In the genomic region with DNA sequence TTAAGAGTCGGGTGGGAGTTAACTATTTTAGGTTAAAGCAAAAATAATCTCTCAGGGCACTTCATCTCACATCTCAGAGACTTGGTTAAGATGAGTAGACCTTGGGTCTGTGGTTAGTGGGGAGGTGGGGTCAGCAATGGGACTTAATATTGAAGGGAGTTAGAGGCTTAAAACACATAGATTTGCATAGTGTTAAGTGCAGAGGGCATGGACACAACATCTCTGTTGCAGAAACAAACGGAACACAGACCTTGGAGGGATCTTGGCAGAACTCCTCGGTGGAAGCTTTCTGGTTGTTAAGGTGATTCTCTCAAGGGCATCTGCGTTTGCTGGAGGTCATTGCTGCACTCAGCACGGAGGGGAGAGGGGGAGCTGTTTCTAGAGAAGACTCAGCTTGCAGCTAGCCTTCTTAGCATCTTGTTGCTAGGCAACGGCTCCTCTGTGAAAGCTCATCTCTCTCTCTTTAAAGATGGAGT, we compare ENCODE assay signal across 9 mouse cellular contexts. TPM values are rescaled to one million over a fixed set of nuclear protein-coding genes. Genes with fewer than 3 reads are reported as not detected.
A peak's percentile ranks its signal among the peaks of the same experiment; 100 is the strongest.
DNase-seq lines count a peak whose midpoint lies in the region; ATAC-seq lines count a peak whose summit lies in the region.
"Had no signal": no experiment of that assay in that cellular context is flagged by ENCODE, and none has a peak within 500 bp of the region (broad histone marks: within the 10 kb centered on the region; RNA-seq: fewer than 3 reads in every experiment).

No protein-coding gene starts in this region.

- ATAC-seq in CD4-positive, CD25-positive, alpha-beta regulatory T cell, adult 4 months, result peak; percentile 53
- ATAC-seq in embryonic facial prominence, embryonic 13.5 days (ENCODE audit: insufficient number of reproducible peaks, insufficient read depth, low FRiP score, low TSS enrichment, low read depth), result peak; percentile 27; the same call in 1 of the 2 replicates
- peak; percentile 90 for ATAC-seq in hindbrain, embryonic 14.5 days (ENCODE audit: low FRiP score)
- peak; percentile 93 for ATAC-seq in midbrain, embryonic 15.5 days (replicated peaks)

- peak; percentile 98 for DNase-seq in R1 (ENCODE audit: low read depth, low spot score)
- DNase-seq in hindbrain, embryonic 14.5 days (ENCODE audit: low spot score), result peak; percentile 86
- peak; percentile 42 to 86 for DNase-seq in left cerebral cortex, adult 8-10 months (ENCODE audit: low spot score in 2 of 2)
- DNase-seq in telencephalon, adult 2 months (ENCODE audit: low read depth, low spot score), result peak; percentile 91
- no peak for DNase-seq in spleen, postnatal 36 days (ENCODE audit: low spot score in 2 of 2)

- H3K4me3 ChIP-seq in embryonic facial prominence, embryonic 13.5 days, result peak overlapping the region; percentile 33
- H3K4me3 ChIP-seq in hindbrain, embryonic 14.5 days (replicated peaks; ENCODE audit: low read length), result peak overlapping the region; percentile 21
- peak overlapping the region; percentile 21 for H3K4me3 ChIP-seq in midbrain, embryonic 15.5 days
- H3K4me3 ChIP-seq: erythroblast, embryonic 14.5 days had no signal

- H3K27me3 ChIP-seq in embryonic facial prominence, embryonic 13.5 days, result no peaks in the 10 kb centered on the region
- H3K27me3 ChIP-seq in hindbrain, embryonic 14.5 days (ENCODE audit: control insufficient read depth, insufficient read depth, low read length), result no peaks in the 10 kb centered on the region
- H3K27me3 ChIP-seq in midbrain, embryonic 15.5 days (replicated peaks), result no peaks in the 10 kb centered on the region

- H3K4me2 ChIP-seq in embryonic facial prominence, embryonic 13.5 days, result peak overlapping the region; percentile 63
- peak overlapping the region; percentile 61 for H3K4me2 ChIP-seq in hindbrain, embryonic 14.5 days (replicated peaks)
- H3K4me2 ChIP-seq in midbrain, embryonic 15.5 days, result peak overlapping the region; percentile 52

- H3K27ac ChIP-seq in embryonic facial prominence, embryonic 13.5 days, result 0 out of 2 replicates have a peak overlapping the region, but pooled peaks have one; percentile 51
- peak overlapping the region; percentile 84 for H3K27ac ChIP-seq in hindbrain, embryonic 14.5 days
- peak overlapping the region; percentile 91 for H3K27ac ChIP-seq in midbrain, embryonic 15.5 days

- H3K4me1 ChIP-seq in embryonic facial prominence, embryonic 13.5 days, result peaks cover 8% of the 10 kb centered on the region
- peaks cover 26% of the 10 kb centered on the region for H3K4me1 ChIP-seq in hindbrain, embryonic 14.5 days (replicated peaks; ENCODE audit: control insufficient read depth, insufficient read depth, low read length)
- H3K4me1 ChIP-seq in midbrain, embryonic 15.5 days, result peaks cover 28% of the 10 kb centered on the region

- H3K9me3 ChIP-seq in embryonic facial prominence, embryonic 13.5 days, result 0 out of 2 replicates have a peak, but pooled peaks cover 5% of the 10 kb centered on the region
- peaks cover 8% of the 10 kb centered on the region; the same call in 1 of the 2 replicates for H3K9me3 ChIP-seq in hindbrain, embryonic 14.5 days (ENCODE audit: control insufficient read depth, low read length)
- H3K9me3 ChIP-seq in midbrain, embryonic 15.5 days, result no peaks in the 10 kb centered on the region

- no peak overlapping the region for H3K9ac ChIP-seq in embryonic facial prominence, embryonic 13.5 days
- H3K9ac ChIP-seq in hindbrain, embryonic 14.5 days, result peak overlapping the region; percentile 58
- no peak overlapping the region for H3K9ac ChIP-seq in midbrain, embryonic 15.5 days

- H3K36me3 ChIP-seq in embryonic facial prominence, embryonic 13.5 days, result no peaks in the 10 kb centered on the region
- no peaks in the 10 kb centered on the region for H3K36me3 ChIP-seq in hindbrain, embryonic 14.5 days (replicated peaks; ENCODE audit: control insufficient read depth, insufficient read depth)
- no peaks in the 10 kb centered on the region for H3K36me3 ChIP-seq in midbrain, embryonic 15.5 days (replicated peaks)

- WGBS in embryonic facial prominence, embryonic 13.5 days, result 2% methylated on average over 6 of the region's 6 CpGs
- WGBS in hindbrain, embryonic 14.5 days, result 3% methylated on average over 6 of the region's 6 CpGs
- under 1% methylated on average over 6 of the region's 6 CpGs for WGBS in midbrain, embryonic 15.5 days

RNA-seq across cellular contexts. Expression of gene Slc38a11, which starts 51.0 kb away (rescaled TPM):
- not detected for polyA plus RNA-seq in CD4-positive, CD25-positive, alpha-beta regulatory T cell, adult 4 months (2017; shearing (Covaris generic))
- polyA plus RNA-seq in embryonic facial prominence, embryonic 13.5 days (2015; fragmentation: Nextera tagmentation; extraction: Ambion mirVana), result 0.27 TPM in 1 of 2 replicates, not detected in the other
- polyA plus RNA-seq in hindbrain, embryonic 14.5 days (2014; fragmentation: Nextera tagmentation; extraction: Ambion mirVana), result 1.5 and 3.0 TPM in 2 replicates
- total RNA-seq in left cerebral cortex, adult 8-10 months (2022), result 1 to 10 TPM; 1.9 to 3.6 (median 2.7) TPM
- polyA plus RNA-seq in midbrain, embryonic 15.5 days (2015; fragmentation: Nextera tagmentation; extraction: Ambion mirVana), result 0.93 and 1.0 TPM in 2 replicates
- polyA plus RNA-seq: erythroblast, embryonic 14.5 days had no signal

Comparison
In these comparisons a context has a peak if more than half of its experiments do, and no peak if none do; other contexts are left out.
1. ATAC-seq: peak in every context shown above with its lines; median percentile 93 in midbrain, embryonic 15.5 days; 90 in hindbrain, embryonic 14.5 days; 53 in CD4-positive, CD25-positive, alpha-beta regulatory T cell, adult 4 months; 27 in embryonic facial prominence, embryonic 13.5 days.
2. DNase-seq: peak in R1 (single experiment), hindbrain, embryonic 14.5 days (single experiment), left cerebral cortex, adult 8-10 months (2 of 2) and telencephalon, adult 2 months (single experiment); none in spleen, postnatal 36 days (0 of 2).
3. Peak in every context shown above with its lines, with median percentiles within 50 percentile points of each other: H3K27ac ChIP-seq, H3K4me2 ChIP-seq and H3K4me3 ChIP-seq.